Mouse (Mus musculus) limb, embryonic 14.5 days (tissue): ENCODE data around the gene Mpzl1. TPM values are rescaled to one million over a fixed set of nuclear protein-coding genes. Genes with fewer than 3 reads are reported as not detected.

Source experiments
- ATAC-seq: fragments of 200-750 bp; cut with Nextera tagmentation; 2 replicates; pipeline ENCODE4 v1.8.0; 2017; ENCODE audit warnings: low read depth, moderate number of reproducible peaks, moderate TSS enrichment; ENCODE audit not compliant: low FRiP score
- DNase-seq: peaks from one replicate; pipeline ENCODE4 v3.0.0-alpha.2; 2015; ENCODE audit warnings: low spot score
- H3K27ac ChIP-seq: fragments of 300-500 bp; sonication (generic); replicated peaks from 2 replicates; pipeline ENCODE4 v1.5.1; 2014; ENCODE audit warnings: low read depth, mild to moderate bottlenecking, low read length, moderate library complexity, mixed read lengths
- H3K27me3 ChIP-seq: fragments of 300-500 bp; sonication (generic); 2 replicates; pipeline ENCODE4 v1.6.1; 2014; ENCODE audit warnings: low read length, mixed read lengths; ENCODE audit not compliant: control insufficient read depth, insufficient read depth
- H3K36me3 ChIP-seq: fragments of 300-500 bp; sonication (generic); 2 replicates; pipeline ENCODE4 v1.6.1; 2014; ENCODE audit warnings: mild to moderate bottlenecking, low read length, moderate library complexity, mixed read lengths; ENCODE audit not compliant: control insufficient read depth, insufficient read depth
- H3K4me1 ChIP-seq: fragments of 300-500 bp; sonication (generic); 2 replicates; pipeline ENCODE4 v1.6.1; 2014; ENCODE audit warnings: antibody characterized with exemption, low read length, mixed read lengths; ENCODE audit not compliant: control insufficient read depth, insufficient read depth
- H3K4me2 ChIP-seq: fragments of 300-500 bp; sonication (generic); replicated peaks from 2 replicates; pipeline ENCODE4 v1.6.1; 2014; ENCODE audit warnings: low read depth, mild to moderate bottlenecking, low read length, moderate library complexity; ENCODE audit not compliant: severe bottlenecking
- H3K4me3 ChIP-seq: fragments of 300-500 bp; sonication (generic); replicated peaks from 2 replicates; pipeline ENCODE4 v1.5.1; 2014; ENCODE audit warnings: low read length
- H3K9ac ChIP-seq: fragments of 300-500 bp; sonication (generic); 2 replicates; pipeline ENCODE4 v1.6.1; 2014; ENCODE audit warnings: mild to moderate bottlenecking, low read depth, low read length, moderate library complexity; ENCODE audit not compliant: severe bottlenecking
- H3K9me3 ChIP-seq: fragments of 300-500 bp; sonication (generic); 2 replicates; pipeline ENCODE4 v1.6.1; 2016; ENCODE audit warnings: low read length; ENCODE audit not compliant: control insufficient read depth
- POLR2A ChIP-seq: fragments of 200-500 bp; IDR thresholded peaks from 2 replicates; pipeline ENCODE4 v1.8.0; 2012; ENCODE audit warnings: inconsistent platforms, mild to moderate bottlenecking, moderate library complexity, borderline replicate concordance; ENCODE audit not compliant: insufficient read depth, insufficient read length; ENCODE audit errors: extremely low read depth
- WGBS: fragments of 180-500 bp; shearing (Covaris S2); extraction: QIAGEN DNeasy Blood & Tissue Kit; methylation state at CpG from one replicate; pipeline ENCODE4 v1.1.7; 2014; 5-methylcytosine and 5-hydroxymethylcytosine counted together
- polyA plus RNA-seq, 2 experiments: library from polyadenylated mRNA; depleted of rRNA in 1 of 2; stranded (reverse) in 1 of 2; unstranded in 1 of 2; fragments of >200 nt; fragmentation: Nextera tagmentation in 1 of 2; extraction: Ambion mirVana in 1 of 2; gene quantifications; 2 replicates each; pipeline versions ENCODE4 v1.2.1 to v1.2.3; 2012 to 2014

The Mpzl1 gene
- polyA plus RNA-seq, 2 experiments = 192 to 196 TPM

- Histone ChIP-seq H3K9me3 (peaks cover 10% of the 10 kb centered on the region), H3K4me3 (no peak overlapping the region), H3K9ac (no peak overlapping the region), H3K27ac (no peak overlapping the region), H3K36me3 (peaks cover 24% of the 10 kb centered on the region), H3K4me1 (peaks cover 19% of the 10 kb centered on the region), H3K4me2 (no peak overlapping the region), H3K27me3 (no peaks in the 10 kb centered on the region)
- no peak for TF ChIP-seq POLR2A
- 95% methylated on average over 3 of the region's 3 CpGs for WGBS
- ATAC-seq (no peak), DNase-seq (no peak)
Observed at GRCm38 (mm10) chr1:165614793-165615192, 19.5 kb downstream of the Mpzl1 start.

DNA sequence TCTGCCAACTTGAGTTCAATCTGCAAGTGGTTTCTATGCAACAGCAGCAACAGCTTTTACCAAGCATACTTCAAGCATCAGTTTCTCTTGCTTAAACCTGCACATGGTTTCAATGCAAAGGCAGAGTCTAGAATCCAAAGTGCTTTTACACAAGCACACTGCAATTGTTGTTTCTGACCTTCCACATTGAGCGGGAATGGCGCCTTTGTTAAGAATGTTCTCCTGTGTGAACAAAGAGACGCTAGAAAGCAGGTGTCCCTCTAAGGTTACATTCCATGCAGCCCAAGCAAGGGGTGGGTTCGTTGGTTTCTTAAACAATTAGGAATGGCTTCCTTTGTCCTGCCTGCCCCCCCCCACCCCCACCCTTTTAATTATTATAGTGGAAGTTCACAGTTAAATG, 20.4 kb downstream of the Mpzl1 start:
- ATAC-seq (no peak), DNase-seq (no peak)
- Histone ChIP-seq H3K4me3 (no peak overlapping the region), H3K27ac (no peak overlapping the region), H3K4me1 (peaks cover 19% of the 10 kb centered on the region), H3K9me3 (peaks cover 10% of the 10 kb centered on the region), H3K27me3 (no peaks in the 10 kb centered on the region), H3K9ac (no peak overlapping the region), H3K36me3 (peaks cover 24% of the 10 kb centered on the region), H3K4me2 (no peak overlapping the region)
- no peak for TF ChIP-seq POLR2A
- 84% methylated on average over 4 of the region's 4 CpGs for WGBS

DNA sequence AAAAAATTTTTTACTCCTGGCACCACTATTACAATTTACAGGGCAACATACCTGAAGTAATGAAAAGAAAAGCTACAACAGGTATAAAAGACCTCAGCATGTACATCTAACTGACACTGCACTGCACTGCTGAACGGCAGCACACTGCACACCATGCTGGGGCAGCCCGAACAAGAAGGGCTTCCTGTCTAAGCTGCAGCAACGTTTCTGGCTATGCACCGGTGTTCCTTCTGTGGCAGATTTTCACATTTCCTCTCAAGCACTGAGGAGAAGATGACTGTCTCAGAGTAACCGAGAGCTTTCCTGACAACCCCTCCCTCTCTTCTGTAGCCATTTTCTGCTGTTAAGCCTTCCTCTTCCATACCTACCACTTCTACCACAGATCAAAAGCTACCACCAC, 21.6 kb downstream of the Mpzl1 start:
- ATAC-seq = no peak
- no peaks in the 10 kb centered on the region for H3K27me3 ChIP-seq
- TF ChIP-seq POLR2A = no peak
- H3K9me3 ChIP-seq = peaks cover 10% of the 10 kb centered on the region
- H3K27ac ChIP-seq = no peak overlapping the region
- peaks cover 12% of the 10 kb centered on the region for H3K4me1 ChIP-seq
- DNase-seq = no peak
- 75% methylated on average over 5 of the region's 5 CpGs for WGBS
- H3K4me3 ChIP-seq = no peak overlapping the region
- peaks cover 31% of the 10 kb centered on the region for H3K36me3 ChIP-seq
- no peak overlapping the region for H3K9ac ChIP-seq
- no peak overlapping the region for H3K4me2 ChIP-seq

DNA sequence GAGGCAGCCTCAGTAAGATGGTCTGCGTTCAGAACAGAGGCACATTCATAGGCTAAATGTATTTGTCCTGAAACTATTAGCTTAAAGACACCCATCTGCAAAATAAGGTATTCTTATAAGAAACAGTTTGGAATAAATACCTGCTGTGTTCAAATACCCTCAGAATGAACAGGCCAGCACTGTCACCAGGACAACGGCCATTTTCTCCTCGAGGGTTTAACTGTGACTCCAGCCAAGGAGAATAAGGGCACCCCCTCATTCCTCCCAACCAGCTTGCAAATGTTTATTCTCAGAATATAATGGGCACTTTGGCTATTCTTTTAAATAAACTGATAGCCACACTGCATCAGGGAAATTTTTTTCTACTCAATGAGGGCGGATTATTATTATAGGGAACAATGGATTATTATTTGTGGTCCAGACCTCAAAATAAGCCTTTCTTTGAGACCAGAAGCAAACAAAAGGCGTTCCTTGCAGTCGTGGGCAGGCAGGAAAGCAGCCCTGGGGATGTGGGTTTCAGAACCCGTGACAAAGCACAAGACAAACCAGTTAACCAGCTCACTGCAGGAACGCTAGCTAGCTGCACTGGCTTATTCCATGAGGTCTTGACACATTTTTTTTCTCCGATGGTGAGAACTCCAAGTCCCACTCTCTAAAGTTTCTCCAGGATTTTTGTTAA, 23.9 kb downstream of the Mpzl1 start:
- Histone ChIP-seq H3K4me1 (peaks cover 2% of the 10 kb centered on the region; the same call in 1 of the 2 replicates), H3K36me3 (peaks cover 49% of the 10 kb centered on the region), H3K4me3 (no peak overlapping the region), H3K27me3 (no peaks in the 10 kb centered on the region), H3K27ac (no peak overlapping the region), H3K9me3 (peaks cover 7% of the 10 kb centered on the region), H3K4me2 (no peak overlapping the region), H3K9ac (no peak overlapping the region)
- WGBS = 58% methylated on average over 9 of the region's 9 CpGs
- ATAC-seq (no peak), DNase-seq (no peak)
- no peak for TF ChIP-seq POLR2A

DNA sequence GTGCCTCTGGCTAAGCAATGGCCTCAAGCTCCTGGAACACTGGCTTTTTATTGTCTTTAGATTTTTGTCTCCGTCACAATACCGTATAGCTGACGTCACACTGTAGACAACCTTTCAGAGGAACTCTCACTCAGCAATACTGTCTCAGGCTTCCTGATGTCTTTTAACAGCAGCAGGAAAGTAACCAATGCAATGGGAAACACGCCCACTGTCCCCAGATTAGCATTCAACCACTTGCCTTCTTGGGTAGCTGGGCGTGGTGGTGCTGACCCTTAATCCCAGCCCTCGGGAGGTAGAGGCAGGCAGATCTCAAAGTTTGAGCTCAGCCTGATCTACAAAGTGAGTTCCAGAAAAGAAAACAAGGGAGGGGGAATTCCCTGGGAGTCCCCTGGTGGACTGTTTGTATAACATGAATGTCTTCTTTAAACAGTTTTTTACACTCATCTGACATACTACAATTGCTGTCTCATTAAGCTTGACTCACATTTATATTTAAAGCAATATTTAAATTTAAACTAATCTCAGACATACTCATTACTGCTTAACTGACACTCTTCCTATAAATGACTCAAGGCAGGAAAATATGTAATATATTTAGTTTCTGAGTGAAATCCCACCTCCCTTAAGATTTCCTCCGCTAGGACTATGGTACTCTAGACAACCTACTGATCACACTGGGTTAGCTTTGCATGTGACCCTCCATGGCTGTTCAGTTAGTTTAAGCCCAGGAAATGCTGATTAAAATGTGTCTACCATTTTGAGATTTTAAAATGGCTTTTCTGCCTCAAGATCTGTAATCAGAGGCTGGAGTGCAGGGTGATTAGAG, 24.6 kb downstream of the Mpzl1 start:
- no peaks in the 10 kb centered on the region for H3K27me3 ChIP-seq
- TF ChIP-seq POLR2A = no peak
- H3K4me3 ChIP-seq = no peak overlapping the region
- peaks cover 49% of the 10 kb centered on the region for H3K36me3 ChIP-seq
- ATAC-seq (no peak), DNase-seq (no peak)
- H3K27ac ChIP-seq = no peak overlapping the region
- 51% methylated on average over 7 of the region's 7 CpGs for WGBS
- H3K9ac ChIP-seq = no peak overlapping the region
- H3K9me3 ChIP-seq = no peaks in the 10 kb centered on the region
- no peak overlapping the region for H3K4me2 ChIP-seq
- H3K4me1 ChIP-seq = peaks cover 2% of the 10 kb centered on the region; the same call in 1 of the 2 replicates
